Mouse (Mus musculus) testis, adult 2 months (tissue): ENCODE results near the gene Arhgap44. TPM values are rescaled to one million over a fixed set of nuclear protein-coding genes. Genes with fewer than 3 reads are reported as not detected.
A peak's percentile ranks its signal among the peaks of the same experiment; 100 is the strongest.

Experiments
- H3K27ac ChIP-seq: fragments of 200-500 bp; 2 replicates; pipeline ENCODE4 v1.5.1; 2012; ENCODE audit warnings: low read depth, low read length; ENCODE audit not compliant: control insufficient read depth, insufficient read depth
- H3K27me3 ChIP-seq: fragments of 200-500 bp; 2 replicates; pipeline ENCODE4 v1.6.1; 2012; ENCODE audit warnings: mild to moderate bottlenecking, low read length, moderate library complexity; ENCODE audit not compliant: control insufficient read depth, insufficient read depth
- H3K36me3 ChIP-seq: fragments of 200-500 bp; 2 replicates; pipeline ENCODE4 v1.6.1; 2012; ENCODE audit warnings: mild to moderate bottlenecking, low read length; ENCODE audit not compliant: control insufficient read depth, insufficient read depth
- H3K4me1 ChIP-seq: fragments of 200-500 bp; 2 replicates; pipeline ENCODE4 v1.6.1; 2012; ENCODE audit warnings: low read length; ENCODE audit not compliant: control insufficient read depth, insufficient read depth
- H3K4me3 ChIP-seq: fragments of 200-500 bp; 2 replicates; pipeline ENCODE4 v1.5.1; 2012; ENCODE audit warnings: low read depth, mild to moderate bottlenecking, low read length, moderate library complexity, mixed read lengths; ENCODE audit not compliant: control insufficient read depth
- CTCF ChIP-seq: fragments of 200-500 bp; IDR thresholded peaks from 2 replicates; pipeline ENCODE4 v1.5.1; 2012; ENCODE audit warnings: low read depth, mild to moderate bottlenecking, inconsistent platforms, low read length, moderate library complexity; ENCODE audit not compliant: control insufficient read depth, insufficient read depth, insufficient replicate concordance
- POLR2A ChIP-seq: fragments of 200-500 bp; IDR thresholded peaks from 2 replicates; pipeline ENCODE4 v1.6.1; 2012; ENCODE audit warnings: low read depth, mild to moderate bottlenecking, inconsistent platforms, low read length, moderate library complexity; ENCODE audit not compliant: control insufficient read depth
- polyA plus RNA-seq: library from polyadenylated mRNA; depleted of rRNA; stranded (reverse); fragments of >200 nt; gene quantifications from 2 replicates; pipeline ENCODE4 v1.2.3, GENCODE M21; 2012

Gene Arhgap44
- polyA plus RNA-seq, 1 experiment: 8.6 TPM

DNA sequence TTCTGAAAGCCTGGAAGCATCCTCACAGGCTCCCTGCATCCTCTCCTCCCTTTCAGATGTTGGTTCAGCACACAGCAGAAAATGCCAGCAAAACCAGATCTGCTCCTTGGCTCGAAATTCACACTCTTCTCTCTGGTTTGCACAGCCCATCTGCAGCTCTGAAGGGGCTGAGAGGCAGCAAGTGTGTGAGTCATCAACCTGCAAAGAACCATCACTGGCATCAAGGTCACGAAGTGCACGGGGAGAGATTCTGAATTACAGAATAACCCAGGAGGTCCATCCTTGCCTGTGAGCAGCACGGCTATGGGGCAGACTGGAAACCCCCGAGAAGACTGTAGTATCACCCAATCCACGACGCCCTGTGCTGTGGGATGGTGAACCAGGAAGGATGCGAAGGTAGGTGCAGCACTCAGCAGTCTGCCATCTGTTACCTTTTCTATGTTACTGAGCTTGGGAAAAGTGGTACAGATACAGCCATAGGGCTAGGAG lies 27.5 kb downstream of the Arhgap44 start:
- H3K4me3 ChIP-seq: no peak overlapping the region
- no peak for TF ChIP-seq POLR2A
- no peak for TF ChIP-seq CTCF
- H3K27me3 ChIP-seq: no peaks in the 10 kb centered on the region
- no peaks in the 10 kb centered on the region for H3K36me3 ChIP-seq
- H3K27ac ChIP-seq: no peak overlapping the region
- no peaks in the 10 kb centered on the region for H3K4me1 ChIP-seq

DNA sequence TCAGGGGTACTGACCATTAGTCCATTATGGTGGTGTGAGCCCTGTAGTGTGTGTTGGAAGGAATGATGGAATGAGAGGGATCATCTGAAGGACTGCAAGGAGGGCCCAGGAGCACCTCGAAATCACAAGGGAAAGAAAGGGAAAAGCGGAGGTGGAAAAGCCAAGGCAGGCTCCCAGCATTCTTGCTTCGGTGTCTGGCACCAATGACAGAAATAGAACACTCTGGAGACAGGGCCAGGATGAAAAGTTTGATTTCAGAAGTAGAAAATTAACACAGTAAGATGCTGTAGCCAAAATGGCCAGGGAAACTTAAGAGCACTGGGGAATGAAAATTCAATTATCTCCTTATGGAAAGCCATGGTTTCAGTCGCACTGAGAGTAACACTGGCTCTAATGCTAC lies 29.1 kb downstream of the Arhgap44 start:
- no peak overlapping the region for H3K4me3 ChIP-seq
- TF ChIP-seq CTCF: no peak
- no peak for TF ChIP-seq POLR2A
- H3K36me3 ChIP-seq: no peaks in the 10 kb centered on the region
- H3K27me3 ChIP-seq: no peaks in the 10 kb centered on the region
- no peak overlapping the region for H3K27ac ChIP-seq
- no peaks in the 10 kb centered on the region for H3K4me1 ChIP-seq

DNA sequence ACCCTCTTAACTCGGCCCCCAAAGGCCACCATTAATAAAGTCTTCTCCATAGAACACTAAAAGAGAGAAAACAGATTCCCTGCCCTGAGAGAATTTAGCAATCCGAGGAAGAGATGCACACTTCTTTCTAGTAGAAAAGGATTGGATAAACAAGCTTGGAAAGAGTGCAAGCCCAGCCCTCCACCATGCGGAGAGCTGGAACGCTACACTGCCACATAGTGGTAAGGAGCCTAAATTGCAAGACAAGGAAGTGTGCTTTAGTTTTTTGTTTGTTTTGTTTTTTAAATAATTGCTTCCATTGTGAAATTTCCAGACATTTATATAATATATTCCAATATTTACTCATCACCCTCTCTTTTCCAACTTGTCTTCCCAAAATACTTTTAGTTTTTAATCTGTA lies 33.7 kb downstream of the Arhgap44 start:
- Histone ChIP-seq H3K4me3 (no peak overlapping the region), H3K4me1 (no peaks in the 10 kb centered on the region), H3K27me3 (no peaks in the 10 kb centered on the region), H3K36me3 (no peaks in the 10 kb centered on the region), H3K27ac (no peak overlapping the region)
- TF ChIP-seq CTCF (peak; percentile 32; the same call in 1 of the 2 replicates), POLR2A (no peak)

DNA sequence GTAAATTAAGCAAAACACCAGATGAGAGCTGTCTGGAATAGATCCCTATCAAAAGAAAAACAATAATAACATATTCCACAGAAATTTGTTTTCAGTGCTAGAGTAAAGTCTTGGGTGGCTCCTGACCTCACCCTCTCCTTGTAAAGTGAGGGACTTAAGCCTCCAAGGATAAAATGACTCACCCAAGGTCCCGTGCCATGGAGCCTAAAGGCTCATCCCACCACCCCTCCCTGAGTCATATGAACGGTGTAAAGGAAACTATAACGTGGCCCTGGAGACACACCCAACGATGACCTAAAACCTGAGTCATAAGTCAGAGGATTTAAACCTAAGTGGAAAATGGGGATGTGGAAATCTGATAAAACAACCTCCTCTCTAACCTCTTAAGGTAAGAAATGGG lies 34.1 kb downstream of the Arhgap44 start:
- Histone ChIP-seq H3K4me1 (no peaks in the 10 kb centered on the region), H3K27me3 (no peaks in the 10 kb centered on the region), H3K27ac (no peak overlapping the region), H3K4me3 (no peak overlapping the region), H3K36me3 (no peaks in the 10 kb centered on the region)
- TF ChIP-seq POLR2A (no peak), CTCF (no peak)

DNA sequence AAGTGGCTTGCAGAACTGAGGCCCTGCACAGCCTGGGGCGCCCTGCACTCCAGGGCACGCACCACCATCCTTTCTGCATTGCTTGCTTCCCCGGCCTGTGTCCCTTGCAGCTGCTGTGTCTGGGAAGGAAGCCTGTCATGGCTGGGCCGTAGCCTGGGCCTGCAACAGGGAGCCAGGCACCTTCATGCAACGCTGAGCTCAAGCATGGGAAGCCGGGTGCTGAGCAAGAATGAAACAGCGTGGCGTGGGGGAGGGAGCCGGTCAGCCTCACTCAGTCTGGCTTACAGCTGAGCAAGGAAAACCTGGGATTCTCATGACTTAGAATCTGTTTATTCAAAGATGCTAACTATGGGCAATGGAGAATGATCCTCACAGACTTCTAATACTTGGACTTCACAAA lies 36.2 kb downstream of the Arhgap44 start:
- Histone ChIP-seq H3K27ac (no peak overlapping the region), H3K4me1 (no peaks in the 10 kb centered on the region), H3K36me3 (no peaks in the 10 kb centered on the region), H3K27me3 (no peaks in the 10 kb centered on the region), H3K4me3 (no peak overlapping the region)
- TF ChIP-seq POLR2A (no peak), CTCF (no peak)

DNA sequence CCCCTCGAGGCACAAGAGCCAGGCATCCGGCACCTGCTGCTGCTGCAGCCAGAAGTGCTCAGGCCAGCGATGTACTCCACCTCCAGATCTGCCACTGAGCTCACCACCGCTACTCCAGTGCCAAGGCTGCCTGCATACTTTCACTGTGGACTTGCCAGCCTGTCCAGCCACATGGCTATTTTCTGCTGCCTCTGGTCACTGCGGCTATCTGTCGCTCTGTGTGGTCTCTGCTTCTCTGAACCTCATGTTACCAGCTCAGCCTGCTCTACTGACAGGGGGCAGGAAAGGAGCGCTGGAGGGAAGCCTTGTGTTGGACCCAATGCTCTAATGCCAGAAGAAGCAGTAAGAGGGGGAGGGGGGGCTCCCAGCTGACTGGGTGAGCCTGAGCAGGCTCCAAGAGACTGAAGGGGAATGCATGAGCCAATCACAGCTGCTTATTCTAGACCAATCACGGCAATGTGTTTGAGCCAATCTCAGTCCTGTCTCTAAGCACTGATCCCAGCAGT lies 37.8 kb downstream of the Arhgap44 start:
- Histone ChIP-seq H3K27me3 (no peaks in the 10 kb centered on the region), H3K4me3 (no peak overlapping the region), H3K4me1 (no peaks in the 10 kb centered on the region), H3K36me3 (no peaks in the 10 kb centered on the region), H3K27ac (no peak overlapping the region)
- TF ChIP-seq CTCF (no peak), POLR2A (no peak)

DNA sequence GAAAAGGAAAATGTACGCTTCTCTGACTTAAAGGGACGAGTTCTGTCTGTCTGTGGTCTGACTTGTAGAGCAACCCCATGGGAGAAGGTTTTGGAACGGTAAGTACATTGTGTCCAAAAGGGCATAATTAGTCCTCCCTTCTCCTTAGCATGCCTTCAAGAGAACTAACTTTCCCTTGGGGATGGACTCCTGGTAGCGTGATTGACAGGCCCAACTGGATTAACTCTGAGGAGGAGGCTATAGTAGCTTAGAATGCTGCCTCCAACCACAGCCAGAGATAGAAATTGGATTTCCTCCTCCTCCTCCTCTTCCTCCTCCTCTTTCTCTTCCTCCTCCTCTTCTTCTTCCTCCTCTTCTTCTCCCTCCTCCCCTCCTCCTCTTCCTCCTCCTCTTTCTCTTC lies 42.5 kb downstream of the Arhgap44 start:
- Histone ChIP-seq H3K27ac (no peak overlapping the region), H3K4me1 (no peaks in the 10 kb centered on the region), H3K36me3 (no peaks in the 10 kb centered on the region), H3K4me3 (no peak overlapping the region), H3K27me3 (no peaks in the 10 kb centered on the region)
- no peak for TF ChIP-seq POLR2A

DNA sequence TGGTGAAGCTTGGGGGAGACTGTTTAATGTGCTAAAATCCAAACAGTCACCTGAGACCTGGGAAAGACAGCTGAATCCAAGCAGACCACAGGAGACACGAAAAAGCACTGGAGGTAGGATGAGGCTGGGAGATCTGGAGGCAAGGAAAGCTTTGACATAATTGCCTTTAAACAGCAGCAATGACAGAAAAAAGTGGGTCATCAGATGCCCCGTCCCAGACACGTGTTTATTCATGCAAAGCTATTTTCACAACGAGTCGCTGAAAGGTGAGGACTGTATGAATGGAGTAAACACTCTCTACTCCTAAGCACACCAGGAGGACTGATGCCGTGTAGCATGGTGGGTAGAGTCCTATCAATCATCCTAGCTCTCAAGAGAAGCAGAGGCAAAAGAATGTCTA lies 47.0 kb downstream of the Arhgap44 start:
- H3K27me3 ChIP-seq: no peaks in the 10 kb centered on the region
- H3K27ac ChIP-seq: no peak overlapping the region
- H3K4me3 ChIP-seq: no peak overlapping the region
- no peaks in the 10 kb centered on the region for H3K4me1 ChIP-seq
- TF ChIP-seq POLR2A (no peak), CTCF (no peak)
- no peaks in the 10 kb centered on the region for H3K36me3 ChIP-seq
